Mouse (Mus musculus) gastrocnemius, postnatal 14 days (tissue): Measurements from ENCODE around the gene Emp3. TPM values are rescaled to one million over a fixed set of nuclear protein-coding genes. Genes with fewer than 3 reads are reported as not detected.
A peak's percentile ranks its signal among the peaks of the same experiment; 100 is the strongest.
"Not testable (repeated sequence)": the region's sequence is repeated elsewhere in the genome, so short reads cannot be mapped to it uniquely, and the experiment has no call there.

Experiments used
- DNase-seq: peaks from one replicate; pipeline ENCODE4 v3.0.0; 2021; ENCODE audit warnings: mixed read lengths
- intact Hi-C: fragments of 180-260 bp; cut with DNase I; formaldehyde crosslinking; loops from one replicate; pipeline ENCODE4 v1.15.1; 2025; ENCODE audit warnings: low total_unique reads
- long read RNA-seq, 2 experiments: library from polyadenylated mRNA; stranded (forward); transcript quantifications; one replicate each; pipeline ENCODE4 v2.0.0; 2021
- total RNA-seq, 2 experiments: library from RNA; stranded (reverse); gene quantifications; 2 replicates each; pipeline ENCODE4 v1.2.3; 2021

The Emp3 gene
- total RNA-seq, result 10 to 100 TPM; 21.5 to 31.1 TPM
- long read RNA-seq, experiment 1, partial matches to known transcripts, result 0 of 4 reads
- long read RNA-seq, experiment 1, other reads (novel, unspliced or antisense), result 1 of 4 reads
- long read RNA-seq, experiment 2, transcript Emp3-201 (5 exons, 736 nt), result major isoform, 12 of 13 reads
- long read RNA-seq, experiment 2, partial matches to known transcripts, result 0 of 13 reads
- long read RNA-seq, experiment 2, other reads (novel, unspliced or antisense), result 1 of 13 reads

DNA sequence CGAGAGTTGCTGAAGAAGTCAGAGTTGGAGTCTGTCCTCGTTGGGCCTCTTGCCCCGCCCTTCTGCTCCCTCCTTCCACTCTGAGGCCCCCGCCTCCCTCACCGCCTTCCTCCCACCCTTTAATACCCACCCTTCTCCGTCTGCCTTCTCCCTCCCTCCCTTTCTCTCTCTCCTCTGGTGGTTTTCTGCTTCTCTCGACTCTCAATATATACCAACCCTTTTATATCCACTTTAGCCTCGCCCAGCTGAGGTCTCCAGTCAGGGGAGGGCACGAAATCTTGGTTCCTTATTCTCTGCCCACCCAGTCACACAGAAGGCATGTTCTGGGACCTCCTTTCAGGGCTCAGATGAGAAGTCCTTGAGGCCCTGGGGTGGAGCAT is at the start of gene Emp3:
Gene Emp3 (minus strand): TSS at position 163 of the 380 bp plus-strand sequence.
- intact Hi-C loops, result no loop called here
- DNase-seq, result peak; percentile 75

DNA sequence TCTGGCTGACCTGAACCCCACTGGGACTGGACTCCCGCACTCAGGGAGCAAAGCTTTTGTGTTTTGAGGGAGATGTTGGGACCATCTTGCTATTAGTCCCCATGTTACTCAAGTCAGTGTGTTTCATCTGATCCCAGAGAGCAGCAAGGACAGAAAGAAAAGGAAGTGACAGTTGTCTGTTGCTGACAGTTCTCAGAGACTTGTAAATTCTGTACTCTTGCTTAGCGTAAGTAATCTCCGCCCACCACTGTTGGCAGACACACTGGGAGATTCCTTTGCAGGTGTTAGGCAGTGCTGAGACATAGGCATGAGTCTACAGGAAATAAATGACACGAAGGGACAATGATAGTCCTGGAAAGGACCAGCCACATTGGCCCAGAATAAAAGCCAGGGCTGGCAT is 35.4 kb upstream of the Emp3 start:
- intact Hi-C loops, result no loop called here
- DNase-seq, result no peak

DNA sequence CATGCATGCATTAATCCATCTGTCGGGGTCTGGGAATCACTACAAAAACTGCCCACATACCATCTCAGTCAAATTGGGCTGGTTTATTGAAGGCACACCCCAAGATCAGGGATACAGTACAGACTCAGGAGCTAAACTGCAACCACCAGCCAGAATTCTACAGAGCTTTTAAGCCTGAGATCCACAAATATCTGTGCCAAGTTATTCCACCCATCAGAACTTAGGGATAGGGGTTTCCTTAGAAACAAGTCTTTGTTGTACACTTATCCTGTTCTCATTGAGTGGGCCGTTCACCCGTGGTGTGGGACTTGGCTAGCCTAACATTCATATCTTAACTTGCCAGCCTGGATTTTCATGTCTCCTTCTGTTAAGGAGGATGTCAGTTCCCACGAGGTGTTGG is 27.9 kb upstream of the Emp3 start:
- intact Hi-C loops, result loop anchor here (5.0 kb wide), 1 partner anchor 58 kb away; no protein-coding TSS in a partner anchor
- no peak for DNase-seq

DNA sequence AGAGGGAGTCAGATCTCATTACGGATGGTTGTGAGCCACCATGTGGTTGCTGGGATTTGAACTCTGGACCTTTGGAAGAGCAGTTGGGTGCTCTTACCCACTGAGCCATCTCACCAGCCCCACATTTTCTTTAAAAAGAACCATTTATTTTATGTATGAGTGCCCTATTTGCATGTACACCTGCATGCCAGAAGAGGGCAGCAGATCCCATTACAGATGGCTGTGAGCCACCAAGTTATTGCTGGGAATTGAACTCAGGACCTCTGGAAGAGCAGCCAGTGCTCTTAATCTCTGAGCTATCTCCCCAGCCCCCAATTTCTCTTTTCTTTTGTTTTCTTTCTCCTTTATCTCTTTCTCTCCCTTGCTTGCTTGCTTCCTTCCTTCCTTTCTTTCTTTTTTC is 22.1 kb upstream of the Emp3 start:
- intact Hi-C loops, DNase-seq: not testable (repeated sequence)

DNA sequence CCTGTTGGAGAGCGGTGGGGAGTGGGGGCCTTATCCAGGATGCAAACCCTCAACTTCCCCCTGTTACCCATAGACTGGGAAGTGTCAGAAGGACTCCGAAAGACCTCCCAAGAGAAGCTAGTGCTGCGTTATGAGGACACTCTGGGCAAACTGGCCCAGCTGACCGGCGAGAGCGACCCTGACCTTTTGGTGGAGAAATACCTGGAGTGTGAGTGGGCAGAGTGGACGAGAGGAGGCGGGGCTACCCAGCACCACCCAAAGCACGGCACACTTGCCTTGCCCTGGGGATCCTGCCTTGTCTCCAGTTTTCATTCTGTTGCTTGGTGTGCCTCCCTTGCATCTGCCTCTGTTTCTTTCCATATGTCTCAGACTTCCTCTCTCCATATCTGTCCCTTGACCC is 20.8 kb upstream of the Emp3 start:
- intact Hi-C loops, result no loop called here
- no peak for DNase-seq

DNA sequence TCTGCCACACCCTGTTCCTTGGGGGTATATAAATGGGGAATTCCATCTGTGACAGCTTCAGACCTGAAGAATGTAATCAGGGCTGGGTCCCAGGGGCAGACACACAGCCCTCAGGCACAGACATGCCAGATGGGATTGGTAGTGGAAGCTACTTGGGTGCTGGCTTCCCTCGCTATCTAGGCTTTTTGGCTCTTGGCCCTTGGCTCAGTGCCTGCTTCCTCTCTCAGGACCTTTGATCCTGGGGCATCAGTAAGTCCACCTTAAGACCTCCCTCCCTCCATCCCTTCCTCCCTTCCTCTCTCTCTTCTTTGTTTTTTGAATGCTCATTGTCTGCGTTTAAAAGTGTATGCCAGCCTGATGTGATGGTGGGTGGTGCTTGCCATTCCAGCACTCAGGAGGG is 18.6 kb upstream of the Emp3 start:
- intact Hi-C loops, result no loop called here

DNA sequence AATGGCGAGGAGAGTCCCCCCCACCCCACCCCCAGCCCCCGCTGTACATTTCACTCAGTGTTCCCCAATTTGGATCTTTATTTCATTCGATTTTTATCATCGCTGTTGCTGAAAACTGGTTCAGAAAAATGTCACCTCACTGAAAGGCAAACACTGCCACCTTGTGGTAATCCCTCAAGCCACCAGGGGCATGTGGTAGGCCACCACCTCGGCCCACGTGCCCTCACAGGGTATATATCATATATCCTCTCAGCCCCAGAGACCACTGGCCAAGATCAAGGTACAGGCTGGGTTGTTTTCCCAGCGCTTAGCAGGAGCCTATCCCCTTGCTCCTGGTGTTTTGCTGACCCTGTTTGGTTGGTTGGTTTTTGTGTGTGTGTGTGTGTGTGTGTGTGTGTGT is 13.9 kb upstream of the Emp3 start:
- peak; percentile 58 for DNase-seq
- intact Hi-C loops, result no loop called here

More for the DNA sequence above, 18.6 kb upstream of the Emp3 start:
- DNase-seq, result no peak

DNA sequence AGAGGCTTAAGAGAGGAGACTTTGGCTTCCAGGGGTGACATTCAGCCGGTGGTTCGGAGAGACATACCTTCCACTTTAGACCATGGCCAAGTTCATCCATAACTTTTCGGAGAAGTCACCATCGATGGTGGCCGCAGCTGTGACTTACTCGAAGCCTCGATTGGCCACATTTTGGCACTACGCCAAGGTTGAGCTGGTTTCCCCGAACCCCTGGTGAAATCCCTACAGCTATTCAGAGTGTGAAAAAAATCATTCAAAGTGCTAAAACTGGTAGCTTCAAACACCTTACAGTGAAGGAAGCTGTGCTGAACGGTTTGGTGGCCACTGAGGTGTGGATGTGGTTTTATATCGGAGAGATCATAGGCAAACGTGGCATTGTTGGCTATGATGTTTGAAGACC is 12.6 kb upstream of the Emp3 start:
- intact Hi-C loops, result loop anchor here (5.0 kb wide), 1 partner anchor 61 kb away; the partner anchor contains the start of gene Kdelr1
- not testable (repeated sequence) for DNase-seq

DNA sequence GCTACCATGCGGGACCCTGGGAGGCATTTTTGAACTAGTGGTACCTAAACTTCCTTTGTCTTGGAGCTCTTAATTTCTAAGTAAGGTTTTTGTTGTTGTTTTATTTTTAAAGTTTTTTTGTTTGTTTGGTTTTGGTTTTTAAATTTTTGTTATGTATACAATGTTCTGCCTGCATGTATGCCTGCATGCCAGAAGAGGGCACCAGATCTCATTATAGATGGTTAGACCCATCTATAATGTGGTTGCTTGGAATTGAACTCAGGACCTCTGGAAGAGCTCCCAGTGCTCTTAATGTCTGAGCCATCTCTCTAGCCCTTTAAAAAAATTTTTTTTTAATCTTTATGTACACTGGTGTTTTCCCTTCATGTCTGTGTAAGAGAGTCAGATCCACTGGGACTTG is 8.5 kb upstream of the Emp3 start:
- intact Hi-C loops, result loop anchor here (5.0 kb wide), 1 partner anchor 57 kb away; the partner anchor contains the start of gene Kdelr1
- DNase-seq, result no peak

DNA sequence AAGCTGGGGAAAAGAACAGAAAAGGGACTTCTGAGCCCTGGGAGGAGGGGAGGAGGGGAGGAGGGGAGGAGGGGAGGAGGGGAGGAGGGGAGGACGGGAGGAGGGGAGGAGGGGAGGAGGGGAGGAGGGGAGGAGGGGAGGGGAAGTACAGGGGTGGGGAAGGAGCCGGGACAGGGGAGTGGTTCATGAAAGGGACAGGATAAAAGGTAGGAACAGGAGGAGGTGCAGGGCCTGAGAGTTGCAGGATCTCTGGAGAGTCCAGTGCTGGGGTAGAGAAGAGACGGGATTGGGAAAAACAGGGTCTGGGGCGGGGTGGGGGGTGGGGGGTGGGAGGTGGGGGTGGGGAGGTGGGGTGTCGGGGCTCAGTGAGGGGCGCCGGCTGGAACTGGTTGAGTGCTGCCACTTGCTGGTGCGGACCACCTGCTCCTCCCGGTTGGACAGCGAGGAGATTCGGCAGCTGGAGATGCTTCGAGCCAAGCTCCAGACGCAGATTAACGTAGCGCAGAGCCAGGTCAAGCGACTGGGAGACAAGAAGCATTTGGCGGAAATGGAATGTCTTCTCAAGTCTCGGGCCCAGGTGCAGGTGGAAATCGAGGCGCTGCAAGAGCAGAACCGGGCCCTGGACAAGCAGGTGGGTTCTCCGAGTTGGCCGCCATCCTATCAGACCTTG is 7.6 kb upstream of the Emp3 start:
- no peak for DNase-seq
- intact Hi-C loops, result no loop called here

DNA sequence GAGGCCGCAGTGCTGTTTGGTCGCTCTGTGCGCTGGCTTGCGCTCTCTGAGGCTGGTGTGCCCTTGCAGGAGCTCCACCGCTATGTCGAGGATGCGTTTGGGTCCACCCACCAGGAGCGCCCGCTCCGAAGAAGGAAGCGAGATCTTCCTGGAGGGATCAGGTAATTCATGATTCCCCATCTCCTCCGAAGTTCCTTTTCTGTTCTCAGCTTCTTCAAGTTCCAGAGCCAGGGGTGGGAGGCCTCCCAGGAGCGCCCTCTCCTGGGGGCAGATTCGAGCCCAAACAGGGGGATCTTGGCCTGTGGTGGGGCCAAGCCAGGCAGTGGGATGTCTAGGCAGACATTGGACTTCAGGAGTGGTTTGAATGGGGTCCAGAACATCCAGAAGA is 3.2 kb upstream of the Emp3 start:
- intact Hi-C loops, result no loop called here

DNA sequence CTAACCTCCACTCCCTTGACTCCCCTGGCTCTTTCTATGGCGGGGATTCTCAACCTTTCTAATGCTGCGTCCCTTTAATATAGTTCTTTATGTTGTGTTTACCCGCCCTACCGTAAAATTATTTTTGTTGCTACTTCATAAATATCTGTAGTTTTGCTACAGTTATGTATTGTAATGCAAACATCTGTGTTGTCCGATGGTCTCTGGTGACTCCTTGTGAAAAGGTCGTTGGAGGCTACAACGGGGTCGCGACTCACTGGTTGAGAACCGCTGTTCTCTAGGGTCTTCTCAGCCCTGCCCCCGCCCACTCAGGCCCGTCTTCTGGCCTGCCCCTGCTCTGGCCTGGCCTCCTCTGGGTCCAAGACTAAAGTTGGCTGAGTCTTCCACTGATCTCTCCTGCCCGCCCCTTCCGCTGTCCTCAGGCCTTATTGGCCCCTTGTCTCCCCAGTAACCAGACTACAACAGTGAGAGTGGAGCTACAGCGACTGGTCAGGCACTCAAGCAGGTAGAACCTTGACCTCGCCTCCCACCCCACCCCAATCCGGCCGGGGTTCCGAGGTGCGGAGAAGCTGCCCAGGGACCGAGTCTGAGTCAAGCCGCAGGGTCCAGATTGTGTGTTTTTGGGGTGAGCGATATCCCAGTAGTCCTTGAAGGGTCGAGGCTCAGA is 2.7 kb upstream of the Emp3 start, which contains the start of gene Ccdc114:
Gene Ccdc114 (plus strand): TSS at position 311 of the 667 bp plus-strand sequence.
- intact Hi-C loops, result no loop called here

More for the DNA sequence above, 3.2 kb upstream of the Emp3 start:
- no peak for DNase-seq

DNA sequence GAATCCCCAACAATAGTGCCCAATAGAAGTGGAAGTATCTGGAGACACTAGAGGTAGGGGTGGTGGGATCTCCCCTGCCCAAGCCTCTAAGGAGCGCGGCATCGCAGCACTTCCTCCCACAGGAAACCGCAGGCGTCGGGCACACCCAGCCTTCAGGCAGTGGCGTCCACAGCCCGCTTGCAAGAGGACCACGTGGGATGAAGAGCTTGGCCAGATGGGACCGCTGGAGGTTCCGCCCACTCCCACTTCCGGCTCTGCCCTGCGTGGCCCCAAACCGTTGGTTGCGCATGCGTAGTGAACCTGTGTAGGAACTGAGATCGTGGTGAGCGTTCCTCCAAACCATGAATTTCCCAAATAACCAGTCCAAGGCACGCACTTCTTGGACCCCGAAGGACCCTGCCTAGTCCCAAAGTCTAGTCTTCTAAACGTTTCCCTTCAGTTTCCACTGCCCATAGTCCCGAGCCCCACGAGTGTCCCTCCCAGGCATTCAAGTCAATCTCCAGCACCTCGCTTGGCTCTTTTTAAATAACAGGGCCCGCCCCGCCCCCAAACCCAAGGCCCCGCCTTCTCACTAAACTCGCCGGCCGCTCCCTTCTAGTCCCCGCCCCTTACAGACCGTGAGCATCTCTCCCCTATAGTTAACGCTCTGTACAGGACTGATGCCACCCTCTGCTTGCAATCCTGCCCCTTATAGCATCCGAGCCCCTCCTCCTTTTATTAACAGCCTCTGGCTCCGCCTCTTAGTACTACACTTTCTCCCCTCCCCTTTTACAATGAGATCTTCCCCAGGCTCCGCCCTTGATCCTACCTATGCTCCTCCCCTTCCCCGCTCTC is 1.9 kb upstream of the Emp3 start:
- intact Hi-C loops, result no loop called here
- DNase-seq, result peak; percentile 96

More for the DNA sequence above, 2.7 kb upstream of the Emp3 start, which contains the start of gene Ccdc114:
- peak; percentile 85 for DNase-seq

DNA sequence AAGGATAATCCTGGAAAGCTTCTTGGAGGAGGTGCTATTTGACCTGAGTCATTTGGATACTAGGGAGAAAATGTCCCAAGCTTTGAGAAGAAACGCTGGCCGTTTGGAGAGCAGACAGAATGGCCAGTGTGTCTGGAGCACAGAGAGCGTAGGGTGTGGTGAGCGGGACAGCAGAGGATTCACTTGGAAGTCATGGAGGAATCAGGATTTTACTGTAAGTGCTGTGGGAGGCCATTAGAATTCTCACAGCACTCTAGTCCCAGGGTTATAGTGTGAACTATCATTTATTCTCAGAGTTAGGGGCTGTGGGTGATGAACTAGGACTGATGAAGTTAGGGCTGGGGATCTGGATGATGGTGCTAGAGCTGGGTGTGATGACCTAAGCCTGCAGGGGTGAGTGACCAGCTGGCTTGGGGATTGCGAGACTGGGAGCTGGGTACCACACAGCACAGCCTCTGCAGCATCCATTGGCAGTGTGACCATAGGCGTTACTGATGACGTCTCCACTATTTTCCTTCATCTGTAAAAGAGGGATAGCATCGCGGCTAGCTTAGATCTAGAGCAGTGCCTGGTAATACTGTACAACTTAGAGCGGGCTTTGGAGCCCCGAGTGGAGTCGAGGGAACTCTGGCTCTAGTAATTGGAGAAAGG is 871 bp upstream of the Emp3 start:
- no peak for DNase-seq
- intact Hi-C loops, result no loop called here

DNA sequence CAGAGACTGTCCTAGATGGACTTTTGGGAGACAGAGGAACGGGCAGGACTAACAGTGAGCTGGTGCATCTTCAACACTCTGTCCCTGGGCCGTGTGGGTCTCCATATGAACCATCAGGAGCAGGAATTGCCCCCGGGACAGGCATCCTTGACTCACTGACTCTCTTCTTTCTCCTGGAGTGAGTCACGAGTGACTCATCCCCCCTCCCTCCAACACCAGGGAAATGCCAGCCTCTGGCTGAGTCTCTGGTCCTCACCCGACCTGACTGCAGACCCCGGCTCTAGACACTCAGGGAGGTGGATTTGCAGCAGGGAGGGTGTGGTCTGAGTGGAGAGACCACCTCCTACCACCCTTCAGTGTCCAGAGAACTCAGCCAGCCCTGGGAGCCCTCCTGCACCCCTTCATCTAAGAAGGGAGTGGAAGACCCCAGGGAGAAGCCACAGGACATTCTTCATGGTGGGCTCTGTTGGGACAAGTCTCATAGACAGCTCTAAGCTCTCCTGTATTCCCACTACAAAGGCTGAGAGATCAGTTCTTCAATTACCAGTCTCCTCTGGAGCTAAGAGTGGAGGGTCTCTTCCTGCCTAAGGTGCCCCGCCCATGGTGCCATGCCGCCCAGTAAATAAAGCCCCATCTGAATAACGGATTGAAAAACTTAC is 492 bp downstream of the Emp3 start:
- intact Hi-C loops, result no loop called here
- DNase-seq, result peak; percentile 36

DNA sequence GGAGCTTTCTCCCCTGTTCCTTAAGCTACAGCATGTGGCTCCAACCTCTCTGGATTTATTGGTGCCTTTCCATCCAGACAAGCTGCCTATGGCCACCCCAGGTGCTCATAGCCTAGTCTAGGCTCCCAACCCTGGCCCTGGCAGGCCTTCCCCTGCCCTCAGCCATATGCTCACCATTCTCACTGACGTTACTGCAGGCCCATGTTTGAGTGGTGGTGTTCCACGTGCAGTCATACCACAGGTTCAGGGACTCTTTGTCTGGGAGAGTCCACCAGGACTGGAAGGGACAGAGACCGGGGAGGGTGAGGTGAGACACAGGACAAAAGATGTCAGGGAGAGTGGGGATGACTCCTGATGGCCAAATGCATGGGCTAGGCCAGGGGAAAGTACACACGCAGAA is 1.4 kb downstream of the Emp3 start:
- DNase-seq, result no peak
- intact Hi-C loops, result no loop called here

DNA sequence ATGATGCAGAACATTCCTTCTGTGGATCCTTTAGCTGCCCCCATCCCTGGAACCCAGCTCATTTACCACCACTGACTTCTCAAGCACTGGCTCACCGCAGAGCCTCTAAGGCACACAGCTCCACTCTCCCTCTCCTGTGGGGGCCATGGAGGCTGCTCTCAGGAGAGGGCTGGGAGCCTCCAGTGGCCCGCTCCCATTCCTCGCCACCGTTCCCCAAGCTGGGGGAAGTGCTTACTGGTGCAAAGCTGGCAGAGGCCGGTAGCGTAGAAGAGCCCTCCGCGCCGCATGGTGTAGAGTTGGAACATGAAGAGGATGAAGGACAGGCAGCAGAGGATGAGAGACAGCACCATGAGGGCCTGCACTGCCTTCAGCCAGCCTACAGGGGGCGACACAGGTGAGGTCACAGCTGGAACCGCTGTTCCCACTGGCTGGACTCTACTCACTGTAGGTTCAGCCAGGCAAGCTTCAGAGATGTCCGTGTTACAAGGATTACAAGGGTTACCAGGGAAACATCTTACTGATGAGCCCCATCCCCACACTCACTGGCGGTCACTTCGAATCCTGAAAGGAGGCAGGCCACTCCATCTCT is 2.0 kb downstream of the Emp3 start:
- DNase-seq, result peak; percentile 25
- intact Hi-C loops, result no loop called here

DNA sequence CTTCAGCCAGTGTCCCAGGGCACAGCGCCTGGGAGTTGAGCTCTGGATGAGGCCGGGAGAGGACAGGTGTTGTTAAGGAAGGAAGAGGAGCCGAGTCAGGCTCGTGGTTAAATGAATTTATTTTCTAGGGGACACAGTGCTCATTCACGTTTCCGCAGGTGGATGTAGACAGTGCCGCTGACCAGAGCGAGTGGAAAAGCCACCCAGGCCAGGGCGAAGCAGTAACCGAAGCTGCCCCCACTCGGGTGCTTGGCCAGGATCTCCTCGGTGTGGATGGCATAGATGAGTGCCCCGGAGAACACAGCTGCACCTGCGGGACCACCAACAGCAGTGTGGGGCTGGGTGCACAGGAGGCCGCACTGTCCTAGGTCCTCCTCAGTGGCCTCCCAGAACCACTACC is 3.3 kb downstream of the Emp3 start:
- intact Hi-C loops, result no loop called here
- DNase-seq, result no peak
